Mouse (Mus musculus) inflammation-experienced regulatory T-cells (primary cell): Measurements from ENCODE around the gene AY761184. TPM values are rescaled to one million over a fixed set of nuclear protein-coding genes. Genes with fewer than 3 reads are reported as not detected.

ENCODE experiments used
- polyA plus RNA-seq, 2 experiments: library from polyadenylated mRNA; unstranded; fragments of 100-300 nt; shearing (Covaris generic); gene quantifications; one replicate each; pipeline ENCODE4 v1.2.1; 2017

The AY761184 gene
- not detected for polyA plus RNA-seq

DNA sequence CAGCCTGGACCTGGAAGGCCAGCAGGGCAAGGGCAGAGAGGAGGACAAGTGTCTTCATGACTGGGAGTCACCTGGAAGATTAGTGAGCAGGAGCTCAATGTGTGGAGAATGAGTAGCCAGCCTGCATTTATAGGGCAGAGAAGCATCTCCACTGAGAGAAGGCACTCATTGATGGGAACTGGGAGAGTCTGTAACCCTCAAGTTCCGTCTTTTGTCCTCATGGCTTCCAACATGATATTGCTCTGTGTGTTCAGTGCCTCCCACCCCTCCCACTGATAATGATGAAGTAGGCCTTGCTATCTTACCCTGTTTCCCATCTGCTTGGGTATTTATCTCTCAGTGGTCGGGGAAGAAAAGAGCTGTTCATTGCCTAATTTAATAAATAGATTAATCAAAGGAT, at the start of gene AY761184:
Gene AY761184, minus strand, starts transcription at position 101 of the 400 bp plus-strand sequence.

DNA sequence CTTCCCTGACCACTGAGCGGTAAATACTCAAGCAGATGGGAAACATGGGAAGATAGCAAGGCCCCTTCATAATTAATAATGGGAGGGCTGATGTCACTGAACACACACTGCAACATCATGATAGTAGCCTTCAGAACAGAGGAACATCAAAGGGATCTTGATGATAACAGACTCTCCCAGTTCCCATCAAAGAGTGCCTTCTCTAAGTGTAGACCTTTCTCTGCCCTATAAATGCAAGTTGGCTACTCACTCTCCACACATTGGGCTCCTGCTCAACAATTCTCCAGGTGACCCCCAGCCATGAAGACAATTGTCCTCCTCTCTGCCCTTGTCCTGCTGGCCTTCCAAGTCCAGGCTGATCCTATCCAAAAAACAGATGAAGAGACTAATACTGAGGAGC, 37.9 kb downstream of the AY761184 start, which contains the start of gene Defa34:
Gene Defa34, plus strand, starts transcription at position 301 of the 400 bp plus-strand sequence.

GRCm38 (mm10) chr8:21655480-21655879, 48.0 kb downstream of the AY761184 start, which contains the start of gene Defa17:
Gene Defa17, plus strand, starts transcription at chr8:21655780.

Other genes starting within 250 kb of the AY761184 start
- gene Gm7849, start 247.1 kb downstream of the AY761184 start, polyA plus RNA-seq = not detected
- gene Defa20, start 194.4 kb downstream of the AY761184 start, polyA plus RNA-seq = not detected
- not detected for gene Defa32, start 174.6 kb downstream of the AY761184 start, polyA plus RNA-seq
- not detected for gene Defa37, start 138.3 kb downstream of the AY761184 start, polyA plus RNA-seq
- gene Defa28, start 120.6 kb downstream of the AY761184 start, polyA plus RNA-seq = not detected
- gene Gm7861, start 109.1 kb downstream of the AY761184 start, polyA plus RNA-seq = not detected
- not detected for gene Defa26, start 85.5 kb downstream of the AY761184 start, polyA plus RNA-seq
- gene Defa17, start 47.9 kb downstream of the AY761184 start, polyA plus RNA-seq = not detected
- gene Defa34, start 37.8 kb downstream of the AY761184 start, polyA plus RNA-seq = not detected
- gene Defa24, start 30.8 kb upstream of the AY761184 start, polyA plus RNA-seq = not detected
- gene Defb50, start 119.9 kb upstream of the AY761184 start, polyA plus RNA-seq = not detected
- under 1 TPM in 1 of 2 experiments, not detected in 1; 0.59 TPM for gene Defb2, start 136.3 kb upstream of the AY761184 start, polyA plus RNA-seq
- gene Defb10, start 155.3 kb upstream of the AY761184 start, polyA plus RNA-seq = not detected
- not detected for gene Defb9, start 181.8 kb upstream of the AY761184 start, polyA plus RNA-seq
- not detected for gene Defb11, start 202.8 kb upstream of the AY761184 start, polyA plus RNA-seq
- not detected for gene Defb15, start 229.1 kb upstream of the AY761184 start, polyA plus RNA-seq
- gene Defb35, start 234.7 kb upstream of the AY761184 start, polyA plus RNA-seq = 1 to 10 TPM in 1 of 2 experiments, not detected in 1; 3.7 TPM
- not detected for gene Defb13, start 243.1 kb upstream of the AY761184 start, polyA plus RNA-seq